Mouse (Mus musculus) kidney, postnatal 0 days (tissue): Measurements from ENCODE around the gene Slc6a12. TPM values are rescaled to one million over a fixed set of nuclear protein-coding genes. Genes with fewer than 3 reads are reported as not detected.

ENCODE experiments used
- ATAC-seq: fragments of 200-750 bp; cut with Nextera tagmentation; replicated peaks from 2 replicates; pipeline ENCODE4 v1.8.0; 2017; ENCODE audit warnings: low read depth, moderate number of reproducible peaks, moderate TSS enrichment, moderate library complexity; ENCODE audit not compliant: low FRiP score
- DNase-seq: peaks from one replicate; pipeline ENCODE4 v3.0.0-alpha.2; 2016; ENCODE audit warnings: low spot score
- H3K27ac ChIP-seq: fragments of 300-500 bp; sonication (generic); 2 replicates; pipeline ENCODE4 v1.5.1; 2014; ENCODE audit warnings: mild to moderate bottlenecking
- H3K27me3 ChIP-seq: fragments of 300-500 bp; sonication (generic); 2 replicates; pipeline ENCODE4 v1.6.1; 2014; ENCODE audit warnings: low read length, mixed read lengths; ENCODE audit not compliant: insufficient read depth
- H3K36me3 ChIP-seq: fragments of 300-500 bp; sonication (generic); 2 replicates; pipeline ENCODE4 v1.6.1; 2014; ENCODE audit warnings: low read length, mixed read lengths; ENCODE audit not compliant: insufficient read depth
- H3K4me1 ChIP-seq: fragments of 300-500 bp; sonication (generic); replicated peaks from 2 replicates; pipeline ENCODE4 v1.6.1; 2014; ENCODE audit warnings: antibody characterized with exemption, low read length, mixed read lengths; ENCODE audit not compliant: insufficient read depth
- H3K4me2 ChIP-seq: fragments of 300-500 bp; sonication (generic); 2 replicates; pipeline ENCODE4 v1.6.1; 2014; ENCODE audit warnings: mild to moderate bottlenecking, low read length, moderate library complexity, mixed read lengths
- H3K4me3 ChIP-seq: fragments of 300-500 bp; sonication (generic); replicated peaks from 2 replicates; pipeline ENCODE4 v1.5.1; 2014; ENCODE audit warnings: low read depth, low read length
- H3K9ac ChIP-seq: fragments of 300-500 bp; sonication (generic); 2 replicates; pipeline ENCODE4 v1.6.1; 2014; ENCODE audit warnings: low read depth, low read length
- H3K9me3 ChIP-seq: fragments of 300-500 bp; sonication (generic); replicated peaks from 2 replicates; pipeline ENCODE4 v1.6.1; 2016; ENCODE audit warnings: low read length, inconsistent platforms, mixed read lengths
- CTCF ChIP-seq: IDR thresholded peaks from 2 replicates; pipeline ENCODE4 v1.5.1; 2016; ENCODE audit warnings: antibody characterized with exemption, low read depth, mild to moderate bottlenecking, moderate library complexity
- WGBS: fragments of 180-500 bp; shearing (Covaris S2); extraction: QIAGEN DNeasy Blood & Tissue Kit; methylation state at CpG from one replicate; pipeline ENCODE4 v1.1.7; 2014; 5-methylcytosine and 5-hydroxymethylcytosine counted together
- polyA plus RNA-seq: library from polyadenylated mRNA; unstranded; fragments of >200 nt; fragmentation: Nextera tagmentation; extraction: Ambion mirVana; gene quantifications from 2 replicates; pipeline ENCODE4 v1.2.1, GENCODE M21; 2015

Slc6a12 gene
- polyA plus RNA-seq, 1 experiment from 2014 or later = 5.5 TPM

DNA sequence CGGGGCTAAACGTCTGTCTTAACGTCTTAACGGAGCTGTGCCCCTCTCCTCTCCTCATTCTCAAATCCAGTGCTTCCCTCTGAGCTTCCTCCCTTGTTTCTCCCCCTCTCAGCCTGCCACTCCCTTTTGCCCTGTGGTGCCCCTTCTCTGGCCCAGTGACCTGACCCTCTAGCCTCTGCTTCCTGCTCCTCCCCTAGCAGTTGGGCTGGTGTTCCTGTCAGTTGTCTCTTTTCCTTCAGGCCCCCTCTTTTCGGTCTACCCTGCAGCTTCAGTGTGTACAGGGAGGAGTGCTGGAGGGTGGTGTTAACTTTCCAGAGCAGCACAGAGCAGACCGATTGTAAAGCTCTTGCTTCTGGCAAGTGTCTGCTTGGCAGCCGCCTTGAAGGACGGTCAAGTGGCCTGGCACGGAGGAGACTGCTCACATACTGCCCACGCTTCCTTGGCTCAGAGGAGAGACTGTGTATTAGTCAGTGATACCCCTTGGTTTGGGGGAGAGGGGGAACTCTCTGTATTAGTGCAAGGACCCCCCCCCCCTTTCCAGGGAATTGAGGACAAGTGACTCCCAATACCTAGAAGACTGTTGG, 16.3 kb upstream of the Slc6a12 start:
- no peak for ATAC-seq
- DNase-seq = peak; percentile 34
- TF ChIP-seq CTCF = no peak
- Histone ChIP-seq H3K4me1 (0 out of 2 replicates have a peak, but pooled peaks cover 7% of the 10 kb centered on the region), H3K27ac (no peak overlapping the region), H3K9me3 (no peaks in the 10 kb centered on the region), H3K9ac (no peak overlapping the region), H3K27me3 (no peaks in the 10 kb centered on the region), H3K4me3 (no peak overlapping the region), H3K4me2 (no peak overlapping the region), H3K36me3 (no peaks in the 10 kb centered on the region)
- 30% methylated on average over 10 of the region's 10 CpGs for WGBS

- ATAC-seq = no peak
- Histone ChIP-seq H3K36me3 (no peaks in the 10 kb centered on the region), H3K4me3 (no peak overlapping the region), H3K9me3 (no peaks in the 10 kb centered on the region), H3K4me2 (no peak overlapping the region), H3K27ac (no peak overlapping the region), H3K27me3 (no peaks in the 10 kb centered on the region), H3K4me1 (no peaks in the 10 kb centered on the region), H3K9ac (no peak overlapping the region)
- WGBS = 74% methylated on average over 9 of the region's 9 CpGs
- no peak for DNase-seq
- TF ChIP-seq CTCF = no peak
Measured at GRCm38 (mm10) chr6:121328417-121328884, 14.4 kb upstream of the Slc6a12 start.

- H3K27ac ChIP-seq = no peak overlapping the region
- H3K9me3 ChIP-seq = no peaks in the 10 kb centered on the region
- ATAC-seq (peak; percentile 55; the same call in 1 of the 2 replicates), DNase-seq (peak; percentile 66)
- no peak overlapping the region for H3K4me2 ChIP-seq
- no peaks in the 10 kb centered on the region for H3K36me3 ChIP-seq
- TF ChIP-seq CTCF = peak; percentile 34; the same call in 1 of the 2 replicates
- no peaks in the 10 kb centered on the region for H3K4me1 ChIP-seq
- no peak overlapping the region for H3K4me3 ChIP-seq
- H3K27me3 ChIP-seq = no peaks in the 10 kb centered on the region
- no peak overlapping the region for H3K9ac ChIP-seq
- WGBS = 14% methylated on average over 10 of the region's 10 CpGs
Measured at GRCm38 (mm10) chr6:121329848-121330508, 12.9 kb upstream of the Slc6a12 start.

DNA sequence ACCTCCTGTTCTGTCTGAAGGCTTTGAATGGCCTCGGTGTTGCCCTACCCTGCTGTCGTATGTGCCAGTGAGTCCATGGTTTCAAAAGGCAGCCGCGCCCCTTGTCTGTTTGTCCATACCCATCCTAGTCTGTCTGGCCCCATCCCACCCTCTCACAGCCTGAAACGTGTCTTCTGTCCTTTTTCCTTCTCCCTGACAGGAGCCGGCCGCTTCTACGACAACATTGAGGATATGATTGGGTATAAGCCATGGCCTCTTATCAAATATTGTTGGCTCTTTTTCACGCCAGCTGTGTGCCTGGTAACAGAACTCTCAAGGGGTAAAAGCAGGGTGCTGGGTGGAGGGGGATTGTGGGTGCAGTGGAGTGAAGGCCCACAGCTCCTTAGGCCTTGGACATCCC, 7.0 kb upstream of the Slc6a12 start:
- no peaks in the 10 kb centered on the region for H3K36me3 ChIP-seq
- H3K9ac ChIP-seq = no peak overlapping the region
- no peaks in the 10 kb centered on the region for H3K27me3 ChIP-seq
- H3K4me1 ChIP-seq = no peaks in the 10 kb centered on the region
- no peaks in the 10 kb centered on the region for H3K9me3 ChIP-seq
- no peak overlapping the region for H3K4me2 ChIP-seq
- no peak for TF ChIP-seq CTCF
- DNase-seq = no peak
- ATAC-seq = no peak
- no peak overlapping the region for H3K27ac ChIP-seq
- 71% methylated on average over 9 of the region's 9 CpGs for WGBS
- H3K4me3 ChIP-seq = no peak overlapping the region

DNA sequence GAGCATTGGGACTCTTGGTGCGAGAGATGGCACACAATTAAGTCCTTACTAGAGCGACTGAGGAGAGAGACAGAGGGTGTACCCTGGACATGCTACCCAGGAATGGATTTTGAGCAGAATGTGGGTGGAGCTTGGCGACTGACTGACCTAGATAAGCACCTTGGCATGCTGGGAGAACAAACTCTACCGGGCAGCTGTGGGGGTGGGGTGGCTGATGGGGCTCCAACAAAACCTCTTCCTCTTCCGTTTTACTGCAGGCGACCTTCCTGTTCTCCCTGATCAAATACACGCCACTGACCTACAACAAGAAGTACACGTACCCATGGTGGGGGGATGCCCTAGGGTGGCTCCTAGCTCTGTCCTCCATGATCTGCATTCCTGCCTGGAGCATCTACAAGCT, 6.3 kb upstream of the Slc6a12 start:
- Histone ChIP-seq H3K4me3 (no peak overlapping the region), H3K4me2 (no peak overlapping the region), H3K27ac (no peak overlapping the region), H3K4me1 (no peaks in the 10 kb centered on the region), H3K9me3 (no peaks in the 10 kb centered on the region), H3K9ac (no peak overlapping the region), H3K36me3 (no peaks in the 10 kb centered on the region), H3K27me3 (no peaks in the 10 kb centered on the region)
- DNase-seq = no peak
- no peak for TF ChIP-seq CTCF
- no peak for ATAC-seq
- WGBS = 57% methylated on average over 8 of the region's 8 CpGs

GRCm38 (mm10) chr6:121337229-121337628, 5.6 kb upstream of the Slc6a12 start:
- WGBS = 92% methylated on average over 9 of the region's 9 CpGs
- Histone ChIP-seq H3K9me3 (no peaks in the 10 kb centered on the region), H3K9ac (no peak overlapping the region), H3K27me3 (no peaks in the 10 kb centered on the region), H3K36me3 (no peaks in the 10 kb centered on the region), H3K4me3 (no peak overlapping the region), H3K4me1 (no peaks in the 10 kb centered on the region), H3K4me2 (no peak overlapping the region), H3K27ac (no peak overlapping the region)
- no peak for TF ChIP-seq CTCF
- DNase-seq = no peak
- ATAC-seq = no peak
